In the genomic region with DNA sequence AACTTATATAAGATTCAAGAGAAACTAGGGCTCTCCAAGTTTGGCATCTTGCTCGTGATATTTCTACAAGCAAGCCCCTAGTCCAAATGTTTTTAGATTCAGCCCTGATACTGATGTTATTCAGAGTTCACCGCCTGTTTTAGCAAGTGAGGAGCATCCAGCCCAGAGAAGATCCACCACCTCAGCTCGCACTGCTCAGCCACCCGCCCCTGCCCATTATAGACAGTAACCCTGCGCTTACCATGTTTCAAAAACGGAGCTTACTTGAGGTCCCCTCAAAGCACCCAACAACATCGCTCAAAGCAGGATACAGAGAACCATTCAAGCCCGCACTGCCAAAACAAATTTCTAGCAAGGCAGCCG, we compare ENCODE assay signal across 9 mouse cellular contexts. TPM values are rescaled to one million over a fixed set of nuclear protein-coding genes. Genes with fewer than 3 reads are reported as not detected.
DNase-seq lines count a peak whose midpoint lies in the region; ATAC-seq and TF ChIP-seq lines count a peak whose summit lies in the region.
"Had no signal": no experiment of that assay in that cellular context is flagged by ENCODE, and none has a peak within 500 bp of the region (broad histone marks: within the 10 kb centered on the region; RNA-seq: fewer than 3 reads in every experiment).

No protein-coding gene starts in this region.

- peaks cover 8% of the 10 kb centered on the region for H3K4me1 ChIP-seq in heart, postnatal 0 days (ENCODE audit: control insufficient read depth, insufficient read depth)
- H3K4me1 ChIP-seq in hindbrain, embryonic 11.5 days (replicated peaks; ENCODE audit: control insufficient read depth, insufficient read depth, low read length): no peaks in the 10 kb centered on the region
- peaks cover 12% of the 10 kb centered on the region for H3K4me1 ChIP-seq in midbrain, embryonic 12.5 days

- ATAC-seq in heart, postnatal 0 days (ENCODE audit: insufficient read depth, low read depth): no peak
- no peak for ATAC-seq in hindbrain, embryonic 11.5 days (ENCODE audit: low FRiP score)
- ATAC-seq in midbrain, embryonic 12.5 days (ENCODE audit: low FRiP score, low read depth): no peak
- no peak for ATAC-seq in frontal cortex, adult (ENCODE audit: low TSS enrichment)

- H3K9me3 ChIP-seq in heart, postnatal 0 days (replicated peaks; ENCODE audit: control insufficient read depth, low read length): no peaks in the 10 kb centered on the region
- no peaks in the 10 kb centered on the region for H3K9me3 ChIP-seq in hindbrain, embryonic 11.5 days (ENCODE audit: control insufficient read depth, low read length)
- H3K9me3 ChIP-seq in midbrain, embryonic 12.5 days: no peaks in the 10 kb centered on the region

- TF ChIP-seq CTCF in heart, postnatal 0 days (IDR thresholded peaks at IDR 0.05; ENCODE audit: low read depth): no peak

- no peak for DNase-seq in heart, postnatal 0 days (ENCODE audit: low spot score)
- DNase-seq in heart, postnatal 10 days: no peak
- peak; percentile 1 for DNase-seq in MEL-GATA-1-ER (ENCODE audit: extremely low read depth, low read depth)
- DNase-seq in hindbrain, embryonic 11.5 days (ENCODE audit: low spot score): no peak
- no peak for DNase-seq in right cerebral cortex, postnatal 14 days
- no peak for DNase-seq in kidney, adult 18-20 months

- peak overlapping the region; percentile 99 for H3K27ac ChIP-seq in heart, postnatal 0 days (ENCODE audit: low read depth)
- peak overlapping the region; percentile 85; the same call in 1 of the 2 replicates for H3K27ac ChIP-seq in hindbrain, embryonic 11.5 days (ENCODE audit: low read depth, low read length)
- H3K27ac ChIP-seq in midbrain, embryonic 12.5 days (replicated peaks): peak overlapping the region; percentile 90

- intact Hi-C loops in heart, postnatal 10 days (cut with DNase I): no loop called here

- WGBS in heart, postnatal 0 days: 2% methylated on average over 9 of the region's 9 CpGs
- WGBS in hindbrain, embryonic 11.5 days: 2% methylated on average over 9 of the region's 9 CpGs
- 2% methylated on average over 9 of the region's 9 CpGs for WGBS in midbrain, embryonic 12.5 days

- peak overlapping the region; percentile 61 for H3K4me3 ChIP-seq in heart, postnatal 0 days (ENCODE audit: low read depth, low read length)
- H3K4me3 ChIP-seq in hindbrain, embryonic 11.5 days (ENCODE audit: low read depth, low read length): peak overlapping the region; percentile 55
- peak overlapping the region; percentile 67 for H3K4me3 ChIP-seq in midbrain, embryonic 12.5 days

- H3K4me2 ChIP-seq in heart, postnatal 0 days (ENCODE audit: low read depth, low read length): peak overlapping the region; percentile 70
- H3K4me2 ChIP-seq in hindbrain, embryonic 11.5 days (replicated peaks; ENCODE audit: low read depth, low read length): peak overlapping the region; percentile 62; the same call in 1 of the 2 replicates
- peak overlapping the region; percentile 67 for H3K4me2 ChIP-seq in midbrain, embryonic 12.5 days (replicated peaks)

- TF ChIP-seq EP300 in heart, postnatal 0 days (IDR thresholded peaks at IDR 0.05; ENCODE audit: low read depth): no peak

- peak overlapping the region; percentile 73 for H3K9ac ChIP-seq in heart, postnatal 0 days (replicated peaks; ENCODE audit: low read depth, low read length)
- peak overlapping the region; percentile 57 for H3K9ac ChIP-seq in hindbrain, embryonic 11.5 days (ENCODE audit: low read depth, low read length)
- H3K9ac ChIP-seq in midbrain, embryonic 12.5 days (replicated peaks): peak overlapping the region; percentile 59

- H3K27me3 ChIP-seq in heart, postnatal 0 days (ENCODE audit: control insufficient read depth, insufficient read depth, low read length): no peaks in the 10 kb centered on the region
- H3K27me3 ChIP-seq in hindbrain, embryonic 11.5 days (ENCODE audit: control insufficient read depth, insufficient read depth, low read length): no peaks in the 10 kb centered on the region
- H3K27me3 ChIP-seq in midbrain, embryonic 12.5 days: no peaks in the 10 kb centered on the region
- H3K27me3 ChIP-seq: Patski had no signal

- no peaks in the 10 kb centered on the region for H3K36me3 ChIP-seq in heart, postnatal 0 days (replicated peaks; ENCODE audit: control insufficient read depth, insufficient read depth, low read length)
- H3K36me3 ChIP-seq in hindbrain, embryonic 11.5 days (ENCODE audit: control insufficient read depth, insufficient read depth, low read length): no peaks in the 10 kb centered on the region
- no peaks in the 10 kb centered on the region for H3K36me3 ChIP-seq in midbrain, embryonic 12.5 days

RNA-seq across cellular contexts. Expression of a gene that starts 0.6 kb away (rescaled TPM):
- total RNA-seq in heart, postnatal 0 days (2014; rRNA removed; ENCODE audit: low replicate concordance): 4.3 and 16.9 TPM in 2 replicates
- 20.7 and 23.5 TPM in 2 replicates for polyA plus RNA-seq in heart, postnatal 0 days (2015; fragmentation: Nextera tagmentation; extraction: Ambion mirVana)
- 10 to 100 TPM; 16.6 to 19.8 TPM for total RNA-seq in heart, postnatal 10 days (2021)
- 28.2 and 28.6 TPM in 2 replicates for polyA plus RNA-seq in hindbrain, embryonic 11.5 days (2014; fragmentation: Nextera tagmentation; extraction: Ambion mirVana)
- polyA plus RNA-seq in midbrain, embryonic 12.5 days (2016; fragmentation: Nextera tagmentation; extraction: Ambion mirVana): 27.2 and 27.4 TPM in 2 replicates
